In genomic region chr6:136721925-136722324, GRCm38 (mm10) we compare ENCODE assay signal across 9 mouse cellular contexts. TPM values are rescaled to one million over a fixed set of nuclear protein-coding genes. Genes with fewer than 3 reads are reported as not detected.
DNase-seq lines count a peak whose midpoint lies in the region; ATAC-seq and TF ChIP-seq lines count a peak whose summit lies in the region.
"Had no signal": no experiment of that assay in that cellular context is flagged by ENCODE, and none has a peak within 500 bp of the region (broad histone marks: within the 10 kb centered on the region; RNA-seq: fewer than 3 reads in every experiment).

No protein-coding gene starts in this region.

- H3K9ac ChIP-seq in liver, adult 2 months (ENCODE audit: low read depth, low read length), result no peak overlapping the region
- no peak overlapping the region for H3K9ac ChIP-seq in liver, embryonic 11.5 days (ENCODE audit: low read depth, low read length)

- intact Hi-C loops in heart, postnatal 36 days (cut with DNase I), result loop anchor here (1.0 kb wide), 2 partner anchors 101 to 300 kb away; no protein-coding TSS in a partner anchor
- intact Hi-C loops in left cerebral cortex, postnatal 4 days (cut with DNase I), result no loop called here

- peak; percentile 91 for TF ChIP-seq CTCF in liver, adult 2 months (IDR thresholded peaks at IDR 0.05; ENCODE audit: low read depth, low read length)

- ATAC-seq in liver, embryonic 11.5 days (replicated peaks; ENCODE audit: low FRiP score), result no peak
- no peak for ATAC-seq in erythroid progenitor cell, adult 5-6 weeks (replicated peaks; ENCODE audit: low FRiP score, poor library complexity, severe bottlenecking)

- DNase-seq in liver, adult 2 months (ENCODE audit: extremely low read depth, low read depth, low spot score), result peak; percentile 34
- no peak for DNase-seq in liver, embryonic 11.5 days (ENCODE audit: low spot score)
- DNase-seq in T-cell, adult 2 months (ENCODE audit: low spot score), result peak; percentile 43
- DNase-seq in cerebellum, postnatal 10 days, result peak; percentile 82 to 84
- peak; percentile 52 to 67 for DNase-seq in heart, postnatal 36 days
- peak; percentile 67 for DNase-seq in left cerebral cortex, postnatal 4 days
- DNase-seq in retina, postnatal 1 day, result peak; percentile 55

- H3K27me3 ChIP-seq in liver, adult 2 months (ENCODE audit: control insufficient read depth, insufficient read depth, low read length), result no peaks in the 10 kb centered on the region
- no peaks in the 10 kb centered on the region for H3K27me3 ChIP-seq in liver, embryonic 11.5 days (replicated peaks; ENCODE audit: control insufficient read depth, insufficient read depth, low read length)

- H3K36me3 ChIP-seq in liver, adult 2 months (ENCODE audit: control insufficient read depth, insufficient read depth, low read length), result no peaks in the 10 kb centered on the region
- H3K36me3 ChIP-seq in liver, embryonic 11.5 days (ENCODE audit: control insufficient read depth, insufficient read depth, low read length), result no peaks in the 10 kb centered on the region

- no peaks in the 10 kb centered on the region for H3K9me3 ChIP-seq in liver, embryonic 11.5 days (ENCODE audit: control insufficient read depth, low read length)
- H3K9me3 ChIP-seq: megakaryocyte, embryonic 14.5 days had no signal

- no peak overlapping the region for H3K4me2 ChIP-seq in liver, embryonic 11.5 days

- H3K27ac ChIP-seq in liver, adult 2 months (replicated peaks; ENCODE audit: insufficient read depth, low read depth, low read length), result no peak overlapping the region
- H3K27ac ChIP-seq in liver, embryonic 11.5 days (ENCODE audit: low read depth, low read length), result no peak overlapping the region

- WGBS in liver, adult 2 months, result 53% methylated on average over 6 of the region's 6 CpGs
- 54% methylated on average over 6 of the region's 6 CpGs for WGBS in liver, embryonic 11.5 days

- no peaks in the 10 kb centered on the region for H3K79me2 ChIP-seq in liver, adult 2 months (ENCODE audit: control insufficient read depth, insufficient read depth, low read length)

- TF ChIP-seq POLR2A in liver, adult 2 months (IDR thresholded peaks at IDR 0.05; ENCODE audit: extremely low read depth, insufficient read depth, low read length), result no peak

- H3K4me3 ChIP-seq in liver, adult 2 months (ENCODE audit: insufficient read depth, low read depth, low read length), result no peak overlapping the region
- H3K4me3 ChIP-seq in liver, embryonic 11.5 days (ENCODE audit: low read depth, low read length), result no peak overlapping the region
- H3K4me3 ChIP-seq: megakaryocyte, embryonic 14.5 days had no signal

- no peaks in the 10 kb centered on the region for H3K4me1 ChIP-seq in liver, adult 2 months (ENCODE audit: control insufficient read depth, insufficient read depth, low read length)
- no peaks in the 10 kb centered on the region for H3K4me1 ChIP-seq in liver, embryonic 11.5 days (replicated peaks; ENCODE audit: control insufficient read depth, insufficient read depth, low read length)
- H3K4me1 ChIP-seq: megakaryocyte, embryonic 14.5 days had no signal

RNA-seq across cellular contexts. Expression of gene Gucy2c, which starts 59.6 kb away (rescaled TPM):
- total RNA-seq in liver, adult 2 months (2014; rRNA removed), result 0.55 and 2.6 TPM in 2 replicates
- 0.17 and 0.56 TPM in 2 replicates for polyA plus RNA-seq in liver, adult 2 months (2012; rRNA removed)
- 0.08 TPM in 1 of 2 replicates, not detected in the other for polyA plus RNA-seq in liver, embryonic 11.5 days (2014; fragmentation: Nextera tagmentation; extraction: Ambion mirVana)
- not detected for total RNA-seq in heart, postnatal 36 days (2021)
- under 1 TPM; 0.14 to 0.22 TPM for total RNA-seq in left cerebral cortex, postnatal 4 days (2021)
- total RNA-seq in erythroid progenitor cell, adult 5-6 weeks (2015; ENCODE audit: low replicate concordance), result not detected in 2 replicates
- total RNA-seq in erythroid progenitor cell, adult 5-6 weeks (2017; ENCODE audit: low replicate concordance), result not detected in 2 replicates
